Mouse (Mus musculus): ENCODE data around the gene Cux2. TPM values are rescaled to one million over a fixed set of nuclear protein-coding genes. Genes with fewer than 3 reads are reported as not detected.

The Cux2 gene
- total RNA-seq, 2 experiments from 2014 or later: 196 to 205 TPM

DNA sequence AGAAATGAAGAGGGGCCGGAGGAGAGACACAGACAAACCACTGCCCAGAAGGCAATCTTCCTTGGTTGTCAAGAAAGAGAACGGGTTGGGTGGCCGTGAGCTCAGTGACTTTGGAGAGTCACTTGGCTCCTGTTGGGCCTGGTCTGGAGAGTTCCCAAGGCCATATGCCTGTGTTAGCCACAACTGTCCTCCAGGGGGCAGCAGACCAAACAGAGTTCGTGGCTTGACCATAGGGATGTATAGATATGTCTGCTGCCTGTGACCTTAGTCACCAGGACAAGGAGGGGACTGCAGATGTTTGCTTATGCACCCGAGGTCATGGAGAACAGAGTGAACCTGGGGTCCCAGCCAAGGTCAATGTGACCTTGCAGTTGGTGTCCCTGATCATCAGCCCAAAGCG, 104.1 kb downstream of the Cux2 start:
- intact Hi-C loops (cut with DNase I): loop anchor here (5.0 kb wide), 2 partner anchors 101 to 141 kb away; no protein-coding TSS in a partner anchor
- no peak for DNase-seq (ENCODE audit: low spot score in 2 of 2)

- DNase-seq (ENCODE audit: low spot score in 2 of 2): no peak
- intact Hi-C loops (cut with DNase I): loop anchor here (5.0 kb wide), 1 partner anchor 53 kb away; no protein-coding TSS in a partner anchor
Observed at GRCm38 (mm10) chr5:121944021-121944790, 105.7 kb downstream of the Cux2 start.

DNA sequence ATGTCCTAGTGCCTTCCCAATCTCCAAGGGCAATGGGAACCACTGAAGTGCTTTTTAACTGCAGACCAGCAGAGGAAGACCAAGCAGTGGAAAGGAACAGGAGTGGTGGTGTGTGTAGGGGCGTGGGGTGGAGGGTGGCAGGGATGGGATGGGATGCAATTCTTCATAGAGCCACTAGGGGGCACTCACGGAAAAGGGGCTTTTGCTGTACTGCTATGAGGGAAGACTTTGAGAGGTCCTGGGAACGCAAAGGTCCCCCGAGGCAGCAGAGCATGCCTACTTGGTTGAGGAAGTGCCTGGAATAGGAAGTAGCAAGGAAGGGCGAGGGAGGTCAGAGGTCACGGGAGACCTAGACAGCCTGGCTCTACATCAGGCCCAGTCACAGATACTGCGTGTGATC, 106.4 kb downstream of the Cux2 start:
- intact Hi-C loops (cut with DNase I): loop anchor here (5.0 kb wide), 1 partner anchor 54 kb away; no protein-coding TSS in a partner anchor
- DNase-seq (ENCODE audit: low spot score in 2 of 2): no peak

DNA sequence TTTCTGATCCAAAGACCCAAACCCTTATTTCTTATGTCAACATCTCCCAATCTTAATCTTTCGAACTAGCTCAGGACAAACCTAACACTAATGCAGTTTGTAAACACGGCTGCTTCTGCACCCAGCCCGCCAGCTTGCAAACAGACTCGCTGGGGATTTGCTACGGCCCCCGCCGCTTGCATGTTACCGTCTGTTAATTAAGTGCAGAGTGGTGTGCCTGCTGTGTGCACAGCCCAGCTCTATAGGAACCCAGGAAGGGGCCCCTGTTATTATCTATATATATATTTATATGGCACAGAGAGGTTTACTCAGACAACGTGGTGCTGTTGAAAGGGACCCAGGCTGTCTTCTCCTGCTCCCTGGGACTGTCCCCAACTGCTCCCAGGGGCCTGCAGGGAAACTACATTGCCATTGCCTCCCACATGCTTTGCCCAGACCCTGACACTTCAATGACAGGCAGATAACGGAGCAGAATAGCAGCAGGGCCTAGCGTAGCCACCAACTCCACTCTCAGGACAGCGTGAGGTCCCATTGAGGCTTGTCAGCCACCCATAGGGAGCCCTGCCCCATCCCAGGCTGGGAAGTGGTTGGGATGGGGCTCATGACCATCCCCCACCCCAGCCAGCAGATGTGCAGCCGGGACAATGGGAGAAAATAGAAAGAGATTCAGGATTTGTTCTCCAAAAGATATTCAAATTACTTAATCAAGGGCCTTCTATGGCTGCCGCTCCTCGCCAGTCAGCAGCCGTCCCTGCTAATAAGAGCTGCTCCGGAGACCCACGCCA, 111.6 kb downstream of the Cux2 start:
- intact Hi-C loops (cut with DNase I): no loop called here
- DNase-seq (ENCODE audit: low spot score in 2 of 2): no peak

DNA sequence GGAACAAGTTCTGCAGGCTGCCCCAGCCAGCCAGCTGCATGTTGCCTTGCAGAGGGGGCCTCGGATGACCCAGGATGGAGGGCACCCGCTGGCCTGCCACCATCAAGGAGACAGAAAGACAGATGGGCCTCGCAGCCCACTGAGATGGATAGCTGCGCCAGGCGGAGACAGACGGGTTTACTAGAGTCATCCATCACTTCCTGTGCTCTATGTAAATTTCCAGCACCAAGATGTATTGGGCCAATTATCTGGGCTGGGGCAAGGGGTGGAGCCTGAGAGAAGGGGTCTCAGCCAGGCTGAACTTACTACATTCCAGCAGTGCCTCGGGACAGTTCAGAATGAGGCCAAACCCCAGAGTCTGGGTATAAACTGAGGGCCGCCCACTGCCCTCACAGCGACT, 119.6 kb downstream of the Cux2 start:
- DNase-seq (ENCODE audit: low spot score in 2 of 2): no peak
- intact Hi-C loops (cut with DNase I): no loop called here

GRCm38 (mm10) chr5:121928362-121929000, 121.4 kb downstream of the Cux2 start:
- no peak for DNase-seq (ENCODE audit: low spot score in 2 of 2)
- intact Hi-C loops (cut with DNase I): no loop called here

DNA sequence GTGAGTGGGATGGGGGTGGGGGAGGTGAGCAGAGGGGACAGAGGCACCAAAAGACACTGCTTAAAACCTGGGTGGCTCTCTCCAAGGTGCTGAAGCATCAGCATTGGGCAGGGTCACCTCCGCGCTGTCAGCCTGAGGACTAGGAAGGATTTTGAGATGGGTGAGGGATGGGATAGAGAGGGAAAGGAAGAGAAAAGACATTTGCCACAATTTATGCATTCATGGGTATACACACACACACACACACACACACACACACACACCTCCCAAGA, 123.4 kb downstream of the Cux2 start:
- intact Hi-C loops (cut with DNase I): no loop called here

DNA sequence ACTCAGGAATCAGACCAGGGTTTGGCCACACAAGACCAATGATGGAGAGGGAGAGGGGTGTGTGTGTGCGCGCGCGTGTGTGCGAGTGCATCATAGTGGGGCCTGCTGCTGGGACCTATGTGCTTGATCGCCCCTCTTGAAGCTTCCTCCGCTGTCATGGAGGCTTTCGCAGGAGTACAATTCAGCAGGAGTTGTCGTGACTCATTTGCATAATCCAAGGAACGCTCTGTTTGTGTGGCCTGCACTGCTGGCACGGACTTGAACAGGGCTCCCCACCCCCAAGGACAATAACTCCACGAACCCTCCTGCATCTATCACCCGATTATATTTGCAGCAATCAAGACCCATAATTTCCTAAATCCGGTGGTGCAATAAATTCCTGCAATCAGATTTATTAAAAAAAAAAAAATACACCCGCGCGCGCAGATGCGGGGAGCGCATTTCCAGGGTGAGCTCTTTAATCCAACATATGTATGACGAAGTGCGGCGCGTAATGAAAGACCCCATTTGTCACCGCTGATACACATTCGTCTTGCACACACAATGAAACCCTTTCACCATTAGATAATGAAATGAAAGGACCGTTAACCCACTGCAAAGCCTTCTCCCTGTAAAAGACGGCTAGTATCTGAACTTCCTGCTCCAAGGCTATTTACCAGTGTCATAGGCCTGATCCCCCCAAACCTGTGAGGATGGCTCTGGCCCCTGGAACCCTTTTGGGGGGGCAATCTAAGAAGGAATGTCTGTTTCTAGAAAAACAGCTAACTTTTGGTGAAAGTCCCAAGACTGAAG, 124.0 kb downstream of the Cux2 start:
- intact Hi-C loops (cut with DNase I): loop anchor here (2.0 kb wide), 1 partner anchor 33 kb away; no protein-coding TSS in a partner anchor
- peak in 1 of 2 experiments; percentile 65 for DNase-seq (ENCODE audit: low spot score in 2 of 2)

More for the DNA sequence above, 123.4 kb downstream of the Cux2 start:
- no peak for DNase-seq (ENCODE audit: low spot score in 2 of 2)

GRCm38 (mm10) chr5:121925291-121925690, 124.6 kb downstream of the Cux2 start:
- intact Hi-C loops (cut with DNase I): loop anchor here (2.0 kb wide), 1 partner anchor 32 kb away; no protein-coding TSS in a partner anchor
- DNase-seq (ENCODE audit: low spot score in 2 of 2): peak; percentile 54 to 82

DNA sequence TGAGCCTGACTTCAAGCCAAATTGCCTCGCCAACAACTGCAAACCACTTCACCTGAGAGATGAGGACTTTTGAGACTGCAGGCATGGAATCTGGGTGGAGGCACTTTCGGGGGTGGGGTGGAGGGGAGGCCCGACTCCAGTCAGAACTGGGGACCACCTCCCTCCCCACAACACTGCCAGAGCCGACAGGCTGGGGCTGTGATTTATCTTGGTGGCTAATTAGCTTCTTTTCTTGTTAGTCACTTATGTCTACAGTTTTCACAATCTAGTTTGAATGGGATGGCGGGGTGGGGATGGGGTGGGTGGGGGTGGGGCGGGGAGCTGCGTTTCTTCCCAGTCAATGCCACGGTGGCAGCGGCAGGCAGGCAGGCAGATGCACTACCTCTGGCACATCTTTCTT, 125.5 kb downstream of the Cux2 start:
- intact Hi-C loops (cut with DNase I): loop anchor here (2.0 kb wide), 1 partner anchor 32 kb away; no protein-coding TSS in a partner anchor
- no peak for DNase-seq (ENCODE audit: low spot score in 2 of 2)

- peak in 1 of 2 experiments; percentile 73 for DNase-seq (ENCODE audit: low spot score in 2 of 2)
- intact Hi-C loops (cut with DNase I): no loop called here
Observed at GRCm38 (mm10) chr5:121922942-121923826, 126.7 kb downstream of the Cux2 start.

DNA sequence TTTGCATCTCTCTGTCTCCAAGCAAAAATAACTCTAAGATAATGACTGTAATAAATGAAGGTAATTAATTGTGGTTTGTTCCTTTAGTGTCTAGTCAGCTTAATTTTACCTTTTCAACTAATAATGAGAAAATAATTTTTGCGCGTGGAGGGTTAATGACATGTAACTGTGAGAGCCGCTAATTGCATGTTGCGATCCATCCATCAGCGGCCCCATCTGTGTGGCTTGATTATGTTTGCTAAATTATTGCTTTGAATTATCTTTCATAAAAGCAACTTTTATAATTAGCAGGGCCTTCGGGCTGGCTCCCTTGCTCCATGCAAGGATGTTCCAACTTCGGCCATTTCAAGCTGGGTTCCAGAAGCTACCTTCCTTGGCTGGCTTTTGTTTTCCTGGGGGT, 130.7 kb downstream of the Cux2 start:
- intact Hi-C loops (cut with DNase I): no loop called here
- DNase-seq (ENCODE audit: low spot score in 2 of 2): no peak

DNA sequence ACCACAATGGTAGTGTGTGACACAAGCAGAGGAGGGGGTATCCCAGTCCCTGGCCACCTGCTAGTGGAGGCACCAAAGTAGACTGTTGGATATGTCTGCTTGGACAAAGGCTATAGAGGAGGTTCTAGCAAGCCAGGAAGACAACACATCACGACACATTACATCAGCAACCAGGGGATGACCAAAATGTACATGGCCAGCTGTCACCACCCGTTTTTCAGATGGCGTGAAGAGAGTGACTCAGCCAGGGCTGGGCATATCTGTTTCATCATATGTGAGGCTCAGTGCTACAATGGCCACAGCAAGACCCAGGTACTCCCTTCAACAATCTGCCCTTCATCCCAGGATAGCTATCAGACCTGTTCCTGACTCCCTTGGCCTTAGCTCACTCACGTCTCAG, 133.1 kb downstream of the Cux2 start:
- peak in 1 of 2 experiments; percentile 84 for DNase-seq (ENCODE audit: low spot score in 2 of 2)
- intact Hi-C loops (cut with DNase I): no loop called here

DNA sequence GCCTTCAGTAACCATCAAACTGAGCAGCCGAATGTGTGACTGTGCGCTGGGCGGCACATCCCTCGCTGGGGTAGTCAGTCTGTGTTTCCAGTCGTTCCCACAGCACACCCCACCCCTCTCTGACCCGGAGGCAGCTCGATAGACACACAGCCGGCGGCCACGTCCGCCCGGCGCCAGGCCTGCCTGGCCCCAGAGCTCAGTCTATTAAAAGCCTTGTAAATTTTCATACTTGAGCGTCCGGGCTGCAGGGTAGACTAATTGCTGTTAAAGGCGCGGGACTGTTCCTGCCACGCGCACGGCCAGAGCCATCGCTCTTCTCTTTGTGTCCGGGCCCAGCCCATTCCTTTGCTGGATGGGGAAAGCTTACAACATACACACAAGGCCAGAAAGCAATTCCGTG, 135.9 kb downstream of the Cux2 start:
- intact Hi-C loops (cut with DNase I): no loop called here

DNA sequence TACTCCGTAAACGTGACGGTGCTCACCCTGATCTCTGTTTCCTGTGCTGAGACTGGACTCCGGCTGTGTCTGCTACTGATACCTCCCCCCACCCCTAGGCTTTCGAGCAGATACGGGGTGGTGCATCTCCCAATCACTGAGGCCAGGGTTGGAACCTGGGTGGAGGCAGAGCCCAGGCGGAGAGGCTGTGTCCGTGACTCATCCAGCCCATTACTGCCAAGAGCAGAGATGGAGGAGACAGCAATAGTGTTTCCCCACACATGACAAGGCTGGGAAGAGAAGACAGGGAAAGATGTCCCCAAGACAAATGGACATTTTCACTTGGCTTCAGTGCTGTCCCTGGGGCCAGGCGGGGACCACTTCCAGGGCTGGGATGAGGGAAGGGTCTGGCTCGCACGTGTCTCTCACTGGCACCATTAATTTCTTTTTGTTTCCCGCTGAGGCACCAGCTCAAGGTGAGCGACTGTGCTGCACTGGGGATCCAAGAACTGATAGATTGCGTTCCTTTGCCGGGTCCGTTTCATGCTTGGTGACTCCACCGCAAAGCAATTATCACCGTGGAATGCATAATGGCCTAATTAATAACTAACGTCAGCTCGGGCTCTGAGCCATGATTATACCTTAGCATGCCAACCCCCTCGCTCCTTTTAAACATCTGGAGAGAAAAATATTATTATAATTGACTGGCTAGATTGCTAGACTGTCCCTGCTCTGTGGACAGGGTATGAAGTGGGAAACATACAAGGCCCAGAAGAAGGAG, 140.5 kb downstream of the Cux2 start:
- intact Hi-C loops (cut with DNase I): no loop called here
- peak in 1 of 2 experiments; percentile 52 for DNase-seq (ENCODE audit: low spot score in 2 of 2)

More for the DNA sequence above, 135.9 kb downstream of the Cux2 start:
- DNase-seq (ENCODE audit: low spot score in 2 of 2): no peak

- DNase-seq (ENCODE audit: low spot score in 2 of 2): no peak
- intact Hi-C loops (cut with DNase I): no loop called here
Observed at GRCm38 (mm10) chr5:121905671-121906070, 144.2 kb downstream of the Cux2 start.

GRCm38 (mm10) chr5:121904799-121905198, 145.1 kb downstream of the Cux2 start:
- intact Hi-C loops (cut with DNase I): no loop called here
- peak in 1 of 2 experiments; percentile 55 for DNase-seq (ENCODE audit: low spot score in 2 of 2)
